Mouse (Mus musculus) liver, adult 2 months (tissue): ENCODE measurements at regions not wholly inside any gene's neighbourhood (a gene's known extent, or its start where the extent isn't known, plus 50 kb on each side); places are given as distances from the start of the nearest gene placed in this dataset.

Experiments used
- CTCF ChIP-seq: fragments of 200-500 bp; IDR thresholded peaks from 2 replicates; pipeline ENCODE4 v1.5.1; 2011; ENCODE audit warnings: low read depth, low read length, control low read depth
- POLR2A ChIP-seq: fragments of 200-500 bp; IDR thresholded peaks from 2 replicates; pipeline ENCODE4 v1.6.1; 2011; ENCODE audit warnings: low read length, control low read depth; ENCODE audit not compliant: insufficient read depth; ENCODE audit errors: extremely low read depth

DNA sequence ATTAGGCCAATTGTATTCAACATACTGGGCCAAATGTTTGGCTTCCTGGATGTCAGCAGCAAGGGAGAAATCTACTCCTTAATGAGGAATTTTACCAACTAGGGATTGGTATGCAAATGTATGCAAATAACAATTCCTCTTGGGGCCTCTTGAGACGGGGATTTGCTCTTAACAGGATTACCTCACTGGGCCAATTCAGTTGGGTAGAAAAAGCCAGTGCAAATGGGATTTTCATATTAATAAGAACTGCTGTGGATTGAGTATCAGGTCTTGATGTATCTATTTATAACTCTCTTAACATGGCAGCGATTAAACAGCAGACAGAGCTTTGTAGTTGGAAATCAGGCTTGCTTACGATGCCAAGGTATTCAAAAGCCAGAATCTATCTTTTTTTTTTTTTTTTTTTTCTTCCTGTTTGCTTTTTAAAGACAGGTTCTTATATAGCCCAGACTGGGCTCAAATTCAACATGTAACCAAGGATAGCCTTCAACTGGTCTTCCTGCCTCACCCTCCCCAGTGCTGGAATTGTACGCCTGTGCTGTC is 95.7 kb upstream of the Fam174b start:
- TF ChIP-seq CTCF (no peak), POLR2A (no peak)
